Mouse (Mus musculus) E14TG2a.4 (cell line): ENCODE measurements around the gene Elk4.

Source experiments
- H3K27me3 ChIP-seq: 2 replicates; pipeline ENCODE4 v1.6.1; 2014; ENCODE audit warnings: low read length, control low read depth; ENCODE audit not compliant: insufficient read depth
- H3K36me3 ChIP-seq: 2 replicates; pipeline ENCODE4 v1.6.1; 2014; ENCODE audit warnings: low read length, control low read depth; ENCODE audit not compliant: insufficient read depth
- H3K4me1 ChIP-seq: replicated peaks from 2 replicates; pipeline ENCODE4 v1.6.1; 2014; ENCODE audit warnings: low read depth, low read length, control low read depth
- H3K4me3 ChIP-seq: replicated peaks from 2 replicates; pipeline ENCODE4 v1.5.1; 2014; ENCODE audit warnings: mild to moderate bottlenecking, low read length
- H3K9me3 ChIP-seq: 2 replicates; pipeline ENCODE4 v1.6.1; 2014; ENCODE audit warnings: low read length, control low read depth
- CTCF ChIP-seq: conservative IDR thresholded peaks from 2 replicates; pipeline ENCODE4 v1.5.1; 2014; ENCODE audit warnings: low read length
- NANOG ChIP-seq: IDR thresholded peaks from 2 replicates; pipeline ENCODE4 v1.6.1; 2014; ENCODE audit warnings: borderline replicate concordance, low read length, mixed read lengths
- POU5F1 ChIP-seq: IDR thresholded peaks from 2 replicates; pipeline ENCODE4 v1.6.1; 2014; ENCODE audit warnings: low read length, borderline replicate concordance

The Elk4 gene

DNA sequence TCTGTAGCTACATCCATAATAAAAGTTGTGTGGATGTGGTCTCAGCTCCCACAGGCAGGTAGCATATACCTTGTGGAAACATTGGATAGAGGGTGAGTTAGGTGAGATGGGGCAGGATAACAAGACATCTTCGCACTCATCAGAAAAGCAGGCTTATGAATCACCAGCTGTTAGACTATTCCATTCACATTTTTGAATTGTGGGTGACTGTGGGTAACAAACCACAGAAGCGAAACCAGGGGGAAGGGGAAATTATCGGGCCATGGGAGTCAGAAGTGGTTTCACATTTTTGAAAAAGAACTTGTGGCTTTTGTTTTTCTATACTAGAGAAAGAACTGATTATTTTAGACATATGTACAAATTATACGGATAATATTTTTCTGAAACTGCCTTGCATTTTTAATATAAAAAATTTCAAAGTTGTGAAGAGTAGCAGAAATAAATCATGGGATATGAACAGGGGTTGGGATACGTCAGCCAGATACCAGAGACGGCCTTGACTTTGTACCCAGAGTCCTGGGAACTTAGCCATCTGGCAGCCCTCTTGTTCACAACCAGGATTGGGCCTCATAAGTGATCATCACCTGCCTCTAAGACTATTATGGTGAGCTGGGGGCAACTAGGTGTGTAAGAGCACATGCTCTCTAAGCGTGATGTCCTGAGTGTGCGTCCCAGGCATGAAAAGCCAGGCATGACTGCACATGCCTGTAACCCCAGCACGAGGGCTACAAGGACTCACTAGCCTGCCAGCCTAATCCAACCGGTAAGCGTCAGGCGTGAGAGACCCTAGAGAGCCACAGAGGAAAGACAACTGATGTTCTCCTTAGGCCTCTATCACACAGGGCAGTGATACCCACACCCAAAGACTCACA is 14.0 kb upstream of the Elk4 start:
- Histone ChIP-seq H3K4me3 (no peak overlapping the region), H3K27me3 (no peaks in the 10 kb centered on the region), H3K36me3 (no peaks in the 10 kb centered on the region), H3K9me3 (no peaks in the 10 kb centered on the region), H3K4me1 (0 out of 2 replicates have a peak, but pooled peaks cover 3% of the 10 kb centered on the region)
- TF ChIP-seq POU5F1 = no peak
- TF ChIP-seq CTCF = no peak
- no peak for TF ChIP-seq NANOG

DNA sequence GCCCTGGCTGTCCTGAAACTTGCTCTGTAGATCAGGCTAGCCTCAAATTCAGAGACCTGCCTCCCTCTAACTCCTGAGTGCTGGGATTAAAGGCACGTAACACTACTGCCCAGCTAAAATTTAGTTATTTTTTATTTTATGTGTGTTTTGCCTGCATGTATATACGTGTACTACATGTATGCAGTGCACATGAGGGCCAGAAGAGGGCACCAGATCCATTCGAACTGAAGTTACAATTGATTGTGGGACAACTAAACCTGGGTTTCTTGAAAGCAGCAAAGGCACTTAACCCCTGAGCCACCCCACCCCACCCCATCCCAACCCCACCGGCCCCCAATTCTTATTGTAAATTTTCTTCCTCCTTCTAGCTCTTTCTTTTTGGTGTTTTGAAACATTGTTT is 12.3 kb upstream of the Elk4 start:
- Histone ChIP-seq H3K27me3 (no peaks in the 10 kb centered on the region), H3K4me1 (0 out of 2 replicates have a peak, but pooled peaks cover 3% of the 10 kb centered on the region), H3K4me3 (no peak overlapping the region), H3K9me3 (peaks cover 8% of the 10 kb centered on the region), H3K36me3 (no peaks in the 10 kb centered on the region)
- peak; percentile 67 for TF ChIP-seq CTCF
- TF ChIP-seq NANOG = no peak

DNA sequence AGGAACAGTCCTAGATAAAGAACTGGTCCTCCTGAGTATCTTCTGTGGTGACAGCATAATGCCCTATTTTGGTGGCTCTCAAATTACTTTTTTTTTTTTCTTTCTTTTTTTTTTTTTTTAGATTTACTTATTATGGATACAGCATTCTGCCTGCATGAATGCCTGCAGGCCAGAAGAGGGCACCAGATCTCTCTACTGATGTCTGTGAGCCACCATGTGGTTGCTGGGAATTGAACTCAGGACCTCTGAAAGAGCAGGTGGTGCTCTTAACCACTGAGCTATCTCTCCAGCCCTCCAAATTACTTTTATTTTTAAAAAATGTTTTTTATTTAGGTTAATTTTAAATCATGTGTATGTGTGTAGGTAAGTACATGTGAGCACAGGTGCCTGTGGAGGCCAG is 6.9 kb upstream of the Elk4 start:
- peaks cover 22% of the 10 kb centered on the region for H3K4me1 ChIP-seq
- no peak overlapping the region for H3K4me3 ChIP-seq
- peaks cover 8% of the 10 kb centered on the region for H3K9me3 ChIP-seq
- no peaks in the 10 kb centered on the region for H3K36me3 ChIP-seq
- H3K27me3 ChIP-seq = no peaks in the 10 kb centered on the region
- TF ChIP-seq NANOG (no peak), POU5F1 (no peak), CTCF (peak; percentile 32)

DNA sequence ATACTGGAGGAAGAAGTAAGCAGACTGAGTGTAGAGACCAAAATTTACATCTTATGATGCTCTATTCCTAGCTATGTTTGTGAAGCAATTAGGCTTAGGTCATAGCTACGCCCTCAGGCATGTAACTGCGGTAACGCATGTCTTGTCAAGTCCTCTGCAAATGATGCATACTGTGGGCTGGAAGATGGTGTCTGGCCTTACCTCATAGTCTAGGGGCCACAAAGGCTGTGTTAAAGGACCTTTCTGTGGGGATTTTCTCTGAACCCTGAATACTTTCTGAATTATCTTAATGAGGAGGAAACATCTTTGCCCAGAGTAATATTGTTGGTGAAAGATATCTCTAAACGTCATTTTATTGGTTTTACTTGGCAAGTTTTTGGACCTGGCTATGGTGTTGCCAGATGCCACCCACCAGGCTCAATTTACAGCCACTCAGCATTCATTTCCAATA is 5.5 kb upstream of the Elk4 start:
- Histone ChIP-seq H3K4me1 (peaks cover 32% of the 10 kb centered on the region), H3K36me3 (no peaks in the 10 kb centered on the region), H3K9me3 (peaks cover 8% of the 10 kb centered on the region), H3K27me3 (no peaks in the 10 kb centered on the region), H3K4me3 (no peak overlapping the region)
- no peak for TF ChIP-seq POU5F1
- TF ChIP-seq NANOG = no peak
- no peak for TF ChIP-seq CTCF

DNA sequence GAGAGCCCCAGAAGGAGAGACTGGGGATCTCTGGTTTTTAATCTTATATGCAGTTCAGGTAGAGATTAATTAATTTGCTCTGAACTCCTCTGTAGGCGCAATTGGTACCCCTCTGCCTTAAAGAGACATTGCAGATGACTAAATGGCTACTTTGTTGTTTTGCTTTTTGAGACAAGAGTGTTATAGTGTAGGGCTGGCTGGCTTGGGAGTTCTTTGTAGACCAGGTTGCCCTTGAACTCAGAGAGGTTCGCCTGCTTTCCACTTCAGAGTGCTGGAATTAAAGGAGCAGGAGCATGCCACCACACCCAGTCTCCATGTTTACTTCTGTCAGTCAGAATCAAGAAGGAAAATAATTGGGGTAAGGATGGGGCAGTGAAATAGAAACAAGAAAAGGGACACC is 4.3 kb upstream of the Elk4 start:
- no peak overlapping the region for H3K4me3 ChIP-seq
- TF ChIP-seq POU5F1 (no peak), NANOG (no peak), CTCF (no peak)
- no peaks in the 10 kb centered on the region for H3K27me3 ChIP-seq
- H3K4me1 ChIP-seq = peaks cover 33% of the 10 kb centered on the region
- H3K36me3 ChIP-seq = no peaks in the 10 kb centered on the region
- peaks cover 8% of the 10 kb centered on the region for H3K9me3 ChIP-seq

DNA sequence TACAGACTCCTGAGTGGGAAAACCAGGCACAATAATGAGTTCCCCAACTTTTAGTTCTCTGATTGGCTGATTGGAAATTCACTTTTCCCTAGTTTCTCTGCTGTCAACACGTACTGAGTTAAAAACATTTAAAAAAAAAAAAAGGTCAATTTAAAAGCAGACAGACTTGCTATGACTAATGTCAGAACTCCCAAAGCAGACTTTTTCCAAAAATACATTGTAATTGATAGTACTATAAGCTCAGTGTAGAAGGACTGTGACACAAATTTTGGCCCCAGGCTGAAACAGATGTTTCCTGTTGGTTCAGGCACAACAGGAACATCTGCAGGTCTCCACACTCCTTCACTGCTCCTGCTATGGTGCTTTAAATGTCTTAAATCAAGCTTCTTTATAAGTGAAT is 3.6 kb upstream of the Elk4 start:
- H3K36me3 ChIP-seq = no peaks in the 10 kb centered on the region
- H3K27me3 ChIP-seq = no peaks in the 10 kb centered on the region
- peaks cover 6% of the 10 kb centered on the region for H3K9me3 ChIP-seq
- no peak overlapping the region for H3K4me3 ChIP-seq
- H3K4me1 ChIP-seq = peaks cover 39% of the 10 kb centered on the region
- TF ChIP-seq POU5F1 = no peak
- no peak for TF ChIP-seq NANOG
- no peak for TF ChIP-seq CTCF

DNA sequence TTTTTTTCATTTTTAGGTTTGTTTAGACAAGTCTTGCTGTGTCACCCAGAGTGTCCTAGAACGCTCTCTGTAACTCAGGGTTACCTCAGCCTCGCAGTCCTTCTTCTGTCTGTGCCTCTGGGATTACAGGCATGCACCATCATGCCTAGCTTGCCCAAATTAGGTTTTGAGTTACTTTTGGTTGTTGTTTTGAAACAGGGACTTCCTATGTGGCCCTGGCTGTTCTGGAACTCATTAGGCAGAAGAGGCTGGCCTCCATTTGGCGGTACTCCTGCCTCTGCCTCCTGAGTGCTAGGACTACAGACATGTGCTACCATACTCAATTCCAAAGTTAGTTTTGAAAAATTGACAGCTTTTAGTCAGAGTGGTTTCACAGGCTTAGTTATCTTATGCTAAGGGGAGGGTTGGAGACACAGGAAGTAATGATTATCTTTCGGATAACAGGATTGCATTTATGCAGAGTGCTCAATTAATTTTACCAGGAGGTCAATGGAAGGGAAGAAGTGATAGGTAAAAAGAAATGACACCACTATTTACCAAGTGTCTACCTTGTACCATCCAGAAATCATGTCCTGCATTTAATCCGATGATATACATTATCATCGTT is 2.7 kb upstream of the Elk4 start:
- Histone ChIP-seq H3K4me3 (no peak overlapping the region), H3K9me3 (no peaks in the 10 kb centered on the region), H3K27me3 (no peaks in the 10 kb centered on the region), H3K36me3 (no peaks in the 10 kb centered on the region), H3K4me1 (peaks cover 48% of the 10 kb centered on the region)
- TF ChIP-seq NANOG (no peak), CTCF (no peak), POU5F1 (no peak)

DNA sequence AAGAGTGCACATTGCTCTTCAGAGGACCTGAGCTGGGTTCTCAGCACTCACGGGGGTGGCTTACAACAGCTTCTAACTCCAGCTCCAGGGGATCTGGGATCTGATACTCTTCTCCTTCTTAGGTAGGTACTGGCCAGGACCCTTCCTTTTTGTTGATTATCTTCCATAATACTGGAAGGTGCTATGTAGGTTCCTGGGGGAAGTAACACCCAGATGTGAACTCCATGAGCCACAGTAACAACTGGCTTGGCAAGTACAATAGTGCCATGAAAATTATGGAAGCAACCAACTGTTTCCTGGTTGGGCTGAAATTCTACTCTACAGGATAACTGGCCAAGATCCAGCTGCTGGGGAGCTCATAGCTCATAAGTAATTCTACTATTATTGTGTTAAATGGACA is 1.9 kb upstream of the Elk4 start:
- H3K27me3 ChIP-seq = no peaks in the 10 kb centered on the region
- peaks cover 54% of the 10 kb centered on the region for H3K4me1 ChIP-seq
- H3K4me3 ChIP-seq = no peak overlapping the region
- TF ChIP-seq POU5F1 (no peak), CTCF (no peak), NANOG (no peak)
- H3K36me3 ChIP-seq = no peaks in the 10 kb centered on the region
- H3K9me3 ChIP-seq = no peaks in the 10 kb centered on the region

DNA sequence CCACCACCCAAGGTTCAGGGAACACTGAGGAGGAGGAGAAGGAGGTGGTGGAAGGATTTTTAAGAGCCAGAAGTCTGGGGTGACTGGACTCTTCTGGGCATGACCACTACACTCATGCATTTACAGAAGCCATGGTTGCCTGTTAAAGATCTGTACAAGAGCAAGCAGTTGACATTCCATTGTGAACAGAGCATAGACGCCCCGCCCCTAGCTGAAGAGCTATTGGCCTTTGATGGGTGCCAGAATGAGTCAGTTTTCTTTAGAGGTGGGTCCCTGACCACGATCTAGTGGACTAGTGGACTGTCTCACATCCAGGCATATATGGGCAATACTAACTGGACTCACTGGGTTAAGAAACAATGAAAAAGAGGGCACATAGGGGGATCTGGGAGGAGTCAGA is 1.4 kb upstream of the Elk4 start:
- H3K36me3 ChIP-seq = no peaks in the 10 kb centered on the region
- no peak for TF ChIP-seq NANOG
- no peak for TF ChIP-seq POU5F1
- no peak for TF ChIP-seq CTCF

More for the DNA sequence above, 1.4 kb upstream of the Elk4 start:
- H3K9me3 ChIP-seq = no peaks in the 10 kb centered on the region
- H3K27me3 ChIP-seq = no peaks in the 10 kb centered on the region
- peaks cover 60% of the 10 kb centered on the region for H3K4me1 ChIP-seq
- no peak overlapping the region for H3K4me3 ChIP-seq
